In genomic region chr1:63255101-63255500, GRCm38 (mm10) we compare ENCODE assay signal across 21 mouse cellular contexts. TPM values are rescaled to one million over a fixed set of nuclear protein-coding genes. Genes with fewer than 3 reads are reported as not detected.
DNase-seq lines count a peak whose midpoint lies in the region; ATAC-seq lines count a peak whose summit lies in the region.
"Had no signal": no experiment of that assay in that cellular context is flagged by ENCODE, and none has a peak within 500 bp of the region (broad histone marks: within the 10 kb centered on the region; RNA-seq: fewer than 3 reads in every experiment).

No protein-coding gene starts in this region.

- no peaks in the 10 kb centered on the region for H3K9me3 ChIP-seq in embryonic facial prominence, embryonic 11.5 days (replicated peaks; ENCODE audit: control insufficient read depth, low read length)
- no peaks in the 10 kb centered on the region for H3K9me3 ChIP-seq in embryonic facial prominence, embryonic 10.5 days
- no peaks in the 10 kb centered on the region for H3K9me3 ChIP-seq in midbrain, embryonic 11.5 days (ENCODE audit: control insufficient read depth, low read length)
- no peaks in the 10 kb centered on the region for H3K9me3 ChIP-seq in neural tube, embryonic 15.5 days (replicated peaks)
- no peaks in the 10 kb centered on the region for H3K9me3 ChIP-seq in intestine, embryonic 16.5 days (ENCODE audit: control insufficient read depth, low read length)
- H3K9me3 ChIP-seq: heart, embryonic 10.5 days; limb, embryonic 12.5 days; stomach, embryonic 15.5 days had no signal

- H3K4me1 ChIP-seq in embryonic facial prominence, embryonic 11.5 days (ENCODE audit: control insufficient read depth, insufficient read depth, low read length) = no peaks in the 10 kb centered on the region
- H3K4me1 ChIP-seq in embryonic facial prominence, embryonic 10.5 days = peaks cover 34% of the 10 kb centered on the region
- H3K4me1 ChIP-seq in midbrain, embryonic 11.5 days (ENCODE audit: control insufficient read depth, insufficient read depth, low read length) = peaks cover 21% of the 10 kb centered on the region
- peaks cover 20% of the 10 kb centered on the region for H3K4me1 ChIP-seq in neural tube, embryonic 15.5 days
- no peaks in the 10 kb centered on the region for H3K4me1 ChIP-seq in intestine, embryonic 16.5 days (ENCODE audit: control insufficient read depth, insufficient read depth, low read length)
- H3K4me1 ChIP-seq: stomach, embryonic 15.5 days had no signal

- H3K9ac ChIP-seq in embryonic facial prominence, embryonic 11.5 days (replicated peaks; ENCODE audit: low read length) = no peak overlapping the region
- H3K9ac ChIP-seq in midbrain, embryonic 11.5 days (ENCODE audit: low read length) = no peak overlapping the region
- no peak overlapping the region for H3K9ac ChIP-seq in neural tube, embryonic 15.5 days (replicated peaks)
- H3K9ac ChIP-seq in intestine, embryonic 16.5 days (ENCODE audit: low read depth, low read length) = no peak overlapping the region
- H3K9ac ChIP-seq: limb, embryonic 12.5 days; liver, embryonic 14.5 days; stomach, embryonic 15.5 days had no signal

- WGBS in embryonic facial prominence, embryonic 11.5 days = 18% methylated on average over 4 of the region's 4 CpGs
- WGBS in embryonic facial prominence, embryonic 10.5 days = 23% methylated on average over 4 of the region's 4 CpGs
- 5% methylated on average over 4 of the region's 4 CpGs for WGBS in midbrain, embryonic 11.5 days
- WGBS in neural tube, embryonic 15.5 days = 19% methylated on average over 4 of the region's 4 CpGs
- WGBS in intestine, embryonic 16.5 days = 22% methylated on average over 4 of the region's 4 CpGs

- H3K4me2 ChIP-seq in embryonic facial prominence, embryonic 11.5 days (ENCODE audit: low read depth, low read length) = no peak overlapping the region
- H3K4me2 ChIP-seq in midbrain, embryonic 11.5 days = no peak overlapping the region
- H3K4me2 ChIP-seq in neural tube, embryonic 15.5 days = no peak overlapping the region
- H3K4me2 ChIP-seq in intestine, embryonic 16.5 days (ENCODE audit: low read depth, low read length) = no peak overlapping the region
- H3K4me2 ChIP-seq: limb, embryonic 12.5 days; stomach, embryonic 15.5 days had no signal

- no peak for ATAC-seq in embryonic facial prominence, embryonic 11.5 days (replicated peaks; ENCODE audit: insufficient number of reproducible peaks, low FRiP score, low TSS enrichment, low read depth)
- ATAC-seq in midbrain, embryonic 11.5 days (ENCODE audit: low FRiP score) = no peak
- no peak for ATAC-seq in neural tube, embryonic 15.5 days (ENCODE audit: low FRiP score)
- no peak for ATAC-seq in intestine, embryonic 16.5 days
- ATAC-seq in erythroid progenitor cell, adult 5-6 weeks (replicated peaks; ENCODE audit: low FRiP score, poor library complexity, severe bottlenecking) = no peak
- ATAC-seq: lung, postnatal 0 days had no signal

- H3K4me3 ChIP-seq in embryonic facial prominence, embryonic 11.5 days (ENCODE audit: low read depth, low read length) = no peak overlapping the region
- no peak overlapping the region for H3K4me3 ChIP-seq in embryonic facial prominence, embryonic 10.5 days
- no peak overlapping the region for H3K4me3 ChIP-seq in midbrain, embryonic 11.5 days (ENCODE audit: low read depth, low read length)
- H3K4me3 ChIP-seq in neural tube, embryonic 15.5 days (replicated peaks) = no peak overlapping the region
- no peak overlapping the region for H3K4me3 ChIP-seq in intestine, embryonic 16.5 days (ENCODE audit: low read length)
- H3K4me3 ChIP-seq: heart, embryonic 10.5 days; limb, embryonic 12.5 days; myocyte; stomach, embryonic 15.5 days had no signal

- H3K36me3 ChIP-seq in embryonic facial prominence, embryonic 11.5 days (replicated peaks; ENCODE audit: control insufficient read depth, insufficient read depth, low read depth, low read length) = no peaks in the 10 kb centered on the region
- H3K36me3 ChIP-seq in embryonic facial prominence, embryonic 10.5 days (replicated peaks) = no peaks in the 10 kb centered on the region
- no peaks in the 10 kb centered on the region for H3K36me3 ChIP-seq in midbrain, embryonic 11.5 days (ENCODE audit: control insufficient read depth, insufficient read depth, low read length)
- H3K36me3 ChIP-seq in neural tube, embryonic 15.5 days = no peaks in the 10 kb centered on the region
- no peaks in the 10 kb centered on the region for H3K36me3 ChIP-seq in intestine, embryonic 16.5 days (ENCODE audit: control insufficient read depth, insufficient read depth, low read length)
- H3K36me3 ChIP-seq: heart, embryonic 10.5 days; limb, embryonic 12.5 days; stomach, embryonic 15.5 days had no signal

- H3K27ac ChIP-seq in embryonic facial prominence, embryonic 11.5 days (replicated peaks; ENCODE audit: low read depth, low read length) = no peak overlapping the region
- H3K27ac ChIP-seq in embryonic facial prominence, embryonic 10.5 days (replicated peaks) = no peak overlapping the region
- H3K27ac ChIP-seq in midbrain, embryonic 11.5 days (ENCODE audit: low read depth, low read length) = peak overlapping the region; percentile 4; the same call in 1 of the 2 replicates
- peak overlapping the region; percentile 70; the same call in 1 of the 2 replicates for H3K27ac ChIP-seq in neural tube, embryonic 15.5 days (replicated peaks)
- H3K27ac ChIP-seq in intestine, embryonic 16.5 days (ENCODE audit: low read length) = no peak overlapping the region
- H3K27ac ChIP-seq: heart, embryonic 10.5 days; limb, embryonic 12.5 days; liver, embryonic 14.5 days; stomach, embryonic 15.5 days had no signal

- H3K27me3 ChIP-seq in embryonic facial prominence, embryonic 11.5 days (ENCODE audit: control insufficient read depth, insufficient read depth, low read length) = peaks cover 29% of the 10 kb centered on the region
- peaks cover 98% of the 10 kb centered on the region for H3K27me3 ChIP-seq in embryonic facial prominence, embryonic 10.5 days (replicated peaks; ENCODE audit: low read depth, poor library complexity, severe bottlenecking)
- peaks cover 75% of the 10 kb centered on the region for H3K27me3 ChIP-seq in midbrain, embryonic 11.5 days (ENCODE audit: control insufficient read depth, insufficient read depth, low read length)
- peaks cover 82% of the 10 kb centered on the region for H3K27me3 ChIP-seq in neural tube, embryonic 15.5 days (replicated peaks)
- peaks cover 50% of the 10 kb centered on the region for H3K27me3 ChIP-seq in intestine, embryonic 16.5 days (replicated peaks; ENCODE audit: control insufficient read depth, insufficient read depth, low read length)
- H3K27me3 ChIP-seq: CH12.LX had no signal

- peak; percentile 1 for DNase-seq in embryonic facial prominence, embryonic 11.5 days (ENCODE audit: low spot score)
- DNase-seq in embryonic facial prominence, embryonic 10.5 days (ENCODE audit: low spot score) = no peak
- DNase-seq in retina, postnatal 1 day = peak; percentile 59
- DNase-seq in retina, embryonic 14.5 days (ENCODE audit: low spot score) = no peak
- peak; percentile 89 for DNase-seq in midbrain, embryonic 11.5 days (ENCODE audit: low spot score, missing footprints)
- DNase-seq: adrenal gland, postnatal 10 days; cerebellum, adult 8-10 months; gastrocnemius, postnatal 36 days; heart, postnatal 14 days had no signal

RNA-seq across cellular contexts. Expression of gene Zdbf2, which starts 18.0 kb away (rescaled TPM):
- polyA plus RNA-seq in embryonic facial prominence, embryonic 11.5 days (2014; fragmentation: Nextera tagmentation; extraction: Ambion mirVana) = 12.4 and 13.1 TPM in 2 replicates
- polyA plus RNA-seq in embryonic facial prominence, embryonic 10.5 days (2016; fragmentation: Nextera tagmentation; extraction: Ambion mirVana) = 18.8 and 21.0 TPM in 2 replicates
- polyA plus RNA-seq in midbrain, embryonic 11.5 days (2014; fragmentation: Nextera tagmentation; extraction: Ambion mirVana) = 16.5 and 17.5 TPM in 2 replicates
- polyA plus RNA-seq in neural tube, embryonic 15.5 days (2015; fragmentation: Nextera tagmentation; extraction: Ambion mirVana) = 24.8 and 31.3 TPM in 2 replicates
- 3.0 and 3.4 TPM in 2 replicates for polyA plus RNA-seq in intestine, embryonic 16.5 days (2015; fragmentation: Nextera tagmentation; extraction: Ambion mirVana)
- not detected in 2 replicates for total RNA-seq in erythroid progenitor cell, adult 5-6 weeks (2015; ENCODE audit: low replicate concordance)
- total RNA-seq in erythroid progenitor cell, adult 5-6 weeks (2017; ENCODE audit: low replicate concordance) = not detected in 2 replicates
- total RNA-seq: CH12.LX; megakaryocyte, adult 5-6 weeks had no signal

RNA-seq across cellular contexts. Expression of gene Gpr1, which starts 40.8 kb away (rescaled TPM):
- 0.11 and 0.17 TPM in 2 replicates for polyA plus RNA-seq in embryonic facial prominence, embryonic 11.5 days (2014; fragmentation: Nextera tagmentation; extraction: Ambion mirVana)
- 0.10 and 0.12 TPM in 2 replicates for polyA plus RNA-seq in embryonic facial prominence, embryonic 10.5 days (2016; fragmentation: Nextera tagmentation; extraction: Ambion mirVana)
- polyA plus RNA-seq in midbrain, embryonic 11.5 days (2014; fragmentation: Nextera tagmentation; extraction: Ambion mirVana) = 0.08 and 0.22 TPM in 2 replicates
- 0.54 and 0.78 TPM in 2 replicates for polyA plus RNA-seq in neural tube, embryonic 15.5 days (2015; fragmentation: Nextera tagmentation; extraction: Ambion mirVana)
- polyA plus RNA-seq in intestine, embryonic 16.5 days (2015; fragmentation: Nextera tagmentation; extraction: Ambion mirVana) = 0.09 TPM in 1 of 2 replicates, not detected in the other
- not detected in 2 replicates for total RNA-seq in erythroid progenitor cell, adult 5-6 weeks (2015; ENCODE audit: low replicate concordance)
- total RNA-seq in erythroid progenitor cell, adult 5-6 weeks (2017; ENCODE audit: low replicate concordance) = not detected in 2 replicates
- total RNA-seq: CH12.LX; megakaryocyte, adult 5-6 weeks had no signal
- polyA plus RNA-seq: intestine, embryonic 14.5 days; liver, embryonic 14.5 days had no signal

Comparison
In these comparisons a context has a peak if more than half of its experiments do, and no peak if none do; other contexts are left out.
1. DNase-seq: peak in embryonic facial prominence, embryonic 11.5 days (single experiment), retina, postnatal 1 day (single experiment) and midbrain, embryonic 11.5 days (single experiment); none in embryonic facial prominence, embryonic 10.5 days (single experiment) and retina, embryonic 14.5 days (single experiment).
2. H3K27ac ChIP-seq: peak in midbrain, embryonic 11.5 days (single experiment) and neural tube, embryonic 15.5 days (single experiment); none in embryonic facial prominence, embryonic 11.5 days (single experiment), embryonic facial prominence, embryonic 10.5 days (single experiment) and intestine, embryonic 16.5 days (single experiment).